Mouse (Mus musculus): ENCODE results near the gene Gpr19.

DNA sequence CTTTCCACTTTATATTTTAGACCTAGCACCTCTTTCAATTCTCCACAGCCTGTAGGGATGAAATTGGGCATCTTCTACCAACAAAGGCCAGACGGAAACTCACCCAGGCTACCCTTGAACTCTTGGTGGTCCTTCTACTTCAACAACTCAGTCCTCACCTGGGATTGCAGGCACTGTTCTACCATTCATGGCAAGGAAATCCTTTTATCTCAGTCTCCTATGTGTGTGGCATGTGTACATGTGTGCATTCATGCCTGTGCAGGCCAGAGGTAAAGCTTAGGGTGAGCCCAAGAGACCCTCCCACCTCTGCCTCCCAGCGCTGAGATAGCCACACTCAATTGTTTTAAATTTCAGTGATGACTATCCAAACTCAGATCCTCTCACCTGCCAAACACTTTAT lies 12.9 kb downstream of the Gpr19 start:
- TF ChIP-seq CTCF (IDR thresholded peaks at IDR 0.05; ENCODE audit: low read depth), result no peak
- TF ChIP-seq EP300 (IDR thresholded peaks at IDR 0.05; ENCODE audit: low read depth), result no peak

Data from heart, postnatal 0 days (tissue).